Mouse (Mus musculus) heart, postnatal 0 days (tissue): ENCODE results near the gene Amdhd1.

Source experiments
- CTCF ChIP-seq: IDR thresholded peaks from 2 replicates; pipeline ENCODE4 v1.5.1; 2016; ENCODE audit warnings: antibody characterized with exemption, control low read depth, low read depth
- EP300 ChIP-seq: IDR thresholded peaks from 2 replicates; pipeline ENCODE4 v1.6.1; 2016; ENCODE audit warnings: antibody characterized with exemption, low read depth

GRCm38 (mm10) chr10:93589281-93589848 is 49.5 kb upstream of the Amdhd1 start, which contains the start of gene Snrpf:
- TF ChIP-seq CTCF (no peak), EP300 (no peak)
